ENCODE assay signal across 8 mouse cellular contexts in genomic region chr7:67259828-67260563, GRCm38 (mm10). TPM values are rescaled to one million over a fixed set of nuclear protein-coding genes. Genes with fewer than 3 reads are reported as not detected.
A peak's percentile ranks its signal among the peaks of the same experiment; 100 is the strongest.
DNase-seq lines count a peak whose midpoint lies in the region; ATAC-seq and TF ChIP-seq lines count a peak whose summit lies in the region.

No protein-coding gene starts in this region.

- 95% methylated on average over 4 of the region's 4 CpGs for WGBS in neural tube, embryonic 11.5 days
- WGBS in forebrain, embryonic 15.5 days, result 29% methylated on average over 4 of the region's 4 CpGs

- H3K27me3 ChIP-seq in neural tube, embryonic 11.5 days (ENCODE audit: control insufficient read depth, insufficient read depth, low read length), result no peaks in the 10 kb centered on the region
- no peaks in the 10 kb centered on the region for H3K27me3 ChIP-seq in forebrain, embryonic 15.5 days

- peak; percentile 13 for DNase-seq in neural tube, embryonic 11.5 days (ENCODE audit: low spot score)
- DNase-seq in neural tube, embryonic 10.5 days (ENCODE audit: extremely low spot score, low spot score), result no peak
- peak; percentile 87 for DNase-seq in brain, embryonic 14.5 days (ENCODE audit: low read depth)
- DNase-seq in liver, result peak; percentile 79
- DNase-seq in ovary, postnatal 14 days (ENCODE audit: low spot score), result peak; percentile 49
- DNase-seq in thymus, postnatal 25 days, result no peak

- peak; percentile 30; the same call in 1 of the 2 replicates for TF ChIP-seq CTCF in brain, embryonic 14.5 days (IDR thresholded peaks at IDR 0.05; ENCODE audit: borderline replicate concordance, extremely low read depth, insufficient read depth, insufficient read length)

- TF ChIP-seq POLR2A in brain, embryonic 14.5 days (IDR thresholded peaks at IDR 0.05; ENCODE audit: borderline replicate concordance, extremely low read depth, insufficient read depth, insufficient read length, poor library complexity, severe bottlenecking), result no peak

- no peak for ATAC-seq in neural tube, embryonic 11.5 days (ENCODE audit: insufficient read depth, low FRiP score, low TSS enrichment)
- peak; percentile 78; the same call in 1 of the 2 replicates for ATAC-seq in forebrain, embryonic 15.5 days (replicated peaks)
- ATAC-seq in hematopoietic stem cell, adult 5-6 weeks (replicated peaks in 1 of 2; ENCODE audit: insufficient read depth in 1 of 2, low FRiP score in 2 of 2, low TSS enrichment in 1 of 2, low read depth in 1 of 2, poor library complexity in 2 of 2, severe bottlenecking in 2 of 2), result peak; percentile 56 to 60; a peak in 2 of 4 replicates

- no peak overlapping the region for H3K27ac ChIP-seq in neural tube, embryonic 11.5 days (ENCODE audit: low read depth, low read length)
- H3K27ac ChIP-seq in forebrain, embryonic 15.5 days (replicated peaks), result no peak overlapping the region

- no peak overlapping the region for H3K4me3 ChIP-seq in neural tube, embryonic 11.5 days (ENCODE audit: low read depth, low read length)
- H3K4me3 ChIP-seq in forebrain, embryonic 15.5 days, result no peak overlapping the region

- no peaks in the 10 kb centered on the region for H3K36me3 ChIP-seq in neural tube, embryonic 11.5 days (ENCODE audit: control insufficient read depth, insufficient read depth, low read length)
- H3K36me3 ChIP-seq in forebrain, embryonic 15.5 days, result peaks cover 22% of the 10 kb centered on the region

- no peak overlapping the region for H3K4me2 ChIP-seq in neural tube, embryonic 11.5 days (ENCODE audit: low read depth)
- H3K4me2 ChIP-seq in forebrain, embryonic 15.5 days (replicated peaks), result no peak overlapping the region

- no peaks in the 10 kb centered on the region for H3K9me3 ChIP-seq in neural tube, embryonic 11.5 days (ENCODE audit: control insufficient read depth, low read length)
- H3K9me3 ChIP-seq in forebrain, embryonic 15.5 days, result no peaks in the 10 kb centered on the region

- no peaks in the 10 kb centered on the region for H3K4me1 ChIP-seq in neural tube, embryonic 11.5 days (ENCODE audit: control insufficient read depth, insufficient read depth, low read length)
- H3K4me1 ChIP-seq in forebrain, embryonic 15.5 days, result 0 out of 2 replicates have a peak, but pooled peaks cover 4% of the 10 kb centered on the region

- H3K9ac ChIP-seq in neural tube, embryonic 11.5 days (ENCODE audit: low read length), result no peak overlapping the region
- no peak overlapping the region for H3K9ac ChIP-seq in forebrain, embryonic 15.5 days (replicated peaks)

RNA-seq across cellular contexts. Expression of gene Lysmd4, which starts 37.7 kb away (rescaled TPM):
- 12.2 and 17.5 TPM in 2 replicates for polyA plus RNA-seq in neural tube, embryonic 11.5 days (2014; fragmentation: Nextera tagmentation; extraction: Ambion mirVana)
- 38.1 and 41.8 TPM in 2 replicates for polyA plus RNA-seq in brain, embryonic 14.5 days (2012; rRNA removed)
- polyA plus RNA-seq in forebrain, embryonic 15.5 days (2015; fragmentation: Nextera tagmentation; extraction: Ambion mirVana), result 34.8 and 36.1 TPM in 2 replicates
- total RNA-seq in hematopoietic stem cell, adult 5-6 weeks (2017), result 5.0 and 6.6 TPM in 2 replicates

Comparison
In these comparisons a context has a peak if more than half of its experiments do, and no peak if none do; other contexts are left out.
1. DNase-seq: peak in neural tube, embryonic 11.5 days (single experiment), brain, embryonic 14.5 days (single experiment), liver (single experiment) and ovary, postnatal 14 days (single experiment); none in neural tube, embryonic 10.5 days (single experiment) and thymus, postnatal 25 days (single experiment).